Mouse (Mus musculus) hindlimb bud, embryonic 11.5 days (tissue): ENCODE measurements around the gene Marveld1.

Source experiments
- DNase-seq: peaks from one replicate; pipeline ENCODE4 v3.0.0-alpha.2; 2012; ENCODE audit warnings: low read depth, low spot score; ENCODE audit errors: extremely low spot score

Marveld1 gene

DNA sequence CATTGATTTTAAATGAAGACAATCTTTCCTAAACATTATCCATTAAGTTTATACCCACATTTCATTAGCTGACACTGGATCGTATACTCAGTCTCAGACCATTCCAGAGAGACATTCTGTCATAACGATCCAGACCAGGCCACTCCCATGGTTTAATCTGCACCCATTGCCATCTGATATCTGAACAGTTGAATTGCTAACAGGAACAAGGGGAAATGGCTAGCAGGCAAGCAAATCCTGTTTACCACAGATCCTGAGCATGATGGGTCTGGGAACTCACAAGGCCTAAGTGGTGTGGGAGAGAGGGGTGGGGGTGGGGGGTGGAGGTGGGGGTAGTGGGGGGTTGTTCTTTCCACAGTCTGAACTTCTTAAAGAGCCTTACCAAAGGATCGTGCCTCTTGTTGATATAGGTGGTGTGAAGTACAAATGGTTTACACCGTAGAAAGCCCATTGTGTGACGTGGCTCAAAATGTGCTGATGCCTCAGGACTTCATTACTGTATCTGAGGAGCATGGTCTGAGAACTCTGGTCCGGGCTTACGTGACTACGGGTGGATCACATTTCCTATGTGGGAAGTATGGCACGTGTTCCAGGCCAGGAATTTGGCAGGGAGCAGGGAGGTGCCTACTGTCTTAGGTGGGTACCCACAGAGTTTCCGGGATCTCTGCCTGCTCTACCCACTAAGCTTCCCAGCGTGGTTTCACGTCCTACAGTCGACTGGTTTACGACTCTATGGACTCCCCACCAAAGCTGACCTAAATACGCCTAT is 8.5 kb upstream of the Marveld1 start:
- no peak for DNase-seq

DNA sequence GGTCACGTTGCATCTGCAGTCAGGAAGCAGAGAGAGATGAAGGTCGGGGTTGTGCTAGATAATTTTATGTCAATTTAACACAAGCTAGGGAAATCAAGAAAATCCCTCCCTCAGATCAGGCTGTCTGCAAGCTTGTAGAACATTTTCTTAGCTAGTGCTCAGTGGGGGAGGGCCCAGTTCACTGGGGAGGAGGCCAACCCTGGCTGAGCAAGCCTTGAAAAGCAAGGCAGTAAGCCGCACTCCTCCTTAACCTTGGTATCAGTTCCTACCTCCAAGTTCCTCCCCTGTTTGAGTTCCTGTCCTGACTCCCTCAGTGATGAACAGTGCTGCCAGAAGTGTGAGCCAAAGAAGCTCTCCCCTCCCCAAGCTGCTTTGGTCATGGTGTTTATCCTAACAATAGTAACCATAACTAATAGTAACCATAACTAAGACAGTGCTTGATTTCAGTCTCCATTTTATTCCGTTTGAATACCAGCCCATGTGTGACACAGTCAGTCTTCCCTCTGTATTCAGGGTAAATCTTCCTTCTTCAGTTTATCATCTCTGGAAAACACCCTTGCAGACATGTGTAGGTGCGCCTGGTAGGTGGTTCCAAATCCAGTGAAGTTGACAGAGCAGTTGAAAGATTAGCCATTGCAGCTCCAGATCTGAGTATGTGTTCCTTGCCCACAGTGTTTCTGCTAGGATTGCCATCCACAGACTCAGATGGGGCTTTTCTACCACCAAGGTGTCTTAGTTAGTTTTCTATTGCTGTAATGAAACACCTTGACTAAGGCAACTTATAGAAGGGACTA is 7.3 kb upstream of the Marveld1 start:
- no peak for DNase-seq

DNA sequence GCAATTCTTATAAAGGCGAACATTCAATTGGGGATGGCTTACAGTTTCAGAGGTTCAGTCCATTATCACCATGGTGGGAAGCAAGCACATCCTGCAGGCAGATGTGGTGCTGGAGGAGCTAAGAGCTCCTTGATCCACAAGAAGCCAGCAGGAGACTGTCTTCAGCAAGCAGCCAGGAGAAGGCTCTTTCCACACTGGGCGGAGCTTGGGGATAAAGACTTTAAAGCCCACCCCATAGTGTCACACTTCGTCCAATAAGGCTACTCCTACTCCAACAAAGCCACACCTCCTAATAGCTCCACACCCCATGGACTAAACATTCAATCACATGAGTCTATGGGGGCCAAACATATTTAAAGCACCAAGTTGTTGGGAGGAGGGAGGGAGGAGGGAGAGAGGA is 5.2 kb upstream of the Marveld1 start:
- DNase-seq, result no peak

DNA sequence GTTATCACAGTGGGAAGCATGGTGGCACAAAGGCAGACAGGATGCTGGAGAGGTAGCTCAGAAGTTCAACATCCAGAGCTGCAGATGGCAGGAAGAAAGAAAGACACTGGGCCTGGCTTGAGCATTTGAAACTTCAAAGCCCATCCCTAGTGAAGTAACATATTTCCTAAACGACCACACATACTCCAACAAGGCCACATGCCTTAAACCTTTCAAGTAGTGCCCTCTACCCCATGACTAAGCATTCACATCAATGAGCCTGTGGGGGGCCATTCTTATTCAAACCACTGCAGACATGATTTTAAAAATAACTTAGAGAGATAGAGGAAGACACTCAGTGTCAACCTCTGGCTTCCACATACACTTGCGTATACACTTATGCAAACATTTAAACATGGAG is 4.4 kb upstream of the Marveld1 start:
- no peak for DNase-seq

DNA sequence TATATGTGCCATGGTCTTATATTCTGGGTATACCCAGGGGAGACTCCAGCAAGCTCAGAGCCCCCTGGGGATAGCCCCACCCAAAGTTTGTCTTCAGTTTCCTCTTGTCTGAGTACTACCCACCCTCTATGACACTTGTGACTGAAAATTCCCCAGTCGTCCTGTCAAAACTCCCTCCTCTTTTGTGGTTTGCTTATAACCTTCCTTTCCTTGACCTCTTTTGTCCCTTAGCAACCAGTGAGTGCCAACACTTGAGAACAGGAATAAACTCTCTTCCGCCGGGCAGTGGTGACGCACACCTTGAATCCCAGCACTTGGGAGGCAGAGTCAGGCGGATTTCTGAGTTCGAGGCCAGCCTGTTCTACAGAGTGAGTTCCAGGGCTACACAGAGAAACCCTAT is 3.1 kb upstream of the Marveld1 start:
- DNase-seq, result no peak

DNA sequence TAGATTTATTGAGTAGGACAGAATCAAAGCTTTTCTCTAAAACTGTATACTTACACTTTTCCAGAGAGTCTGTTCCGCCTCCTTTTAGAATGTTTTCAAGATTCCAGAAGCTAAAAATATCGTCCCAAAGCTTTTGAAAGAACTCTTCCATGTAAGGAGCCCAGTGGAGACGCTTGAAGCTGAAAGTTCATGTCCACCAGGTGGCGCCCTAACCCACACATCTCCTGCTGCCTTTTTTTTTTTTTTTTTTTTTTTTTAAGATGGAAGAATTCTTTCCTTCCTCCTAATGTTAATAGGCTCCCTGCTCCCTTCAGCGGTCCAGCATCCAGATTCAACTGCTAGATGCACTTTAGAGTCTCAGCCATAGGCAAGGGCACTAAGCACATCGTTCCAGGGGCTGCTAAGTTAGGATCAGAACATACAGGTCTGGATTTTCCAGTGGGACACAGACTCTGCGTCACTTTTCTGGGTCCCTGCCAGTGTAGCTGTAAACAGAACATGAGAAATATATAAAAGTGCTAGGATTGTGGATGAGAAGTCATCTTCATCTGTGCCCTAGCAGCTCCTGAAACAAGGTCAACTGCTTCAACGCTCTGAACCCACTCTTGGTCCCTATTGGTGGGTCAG is 2.5 kb upstream of the Marveld1 start:
- peak; percentile 83 for DNase-seq

DNA sequence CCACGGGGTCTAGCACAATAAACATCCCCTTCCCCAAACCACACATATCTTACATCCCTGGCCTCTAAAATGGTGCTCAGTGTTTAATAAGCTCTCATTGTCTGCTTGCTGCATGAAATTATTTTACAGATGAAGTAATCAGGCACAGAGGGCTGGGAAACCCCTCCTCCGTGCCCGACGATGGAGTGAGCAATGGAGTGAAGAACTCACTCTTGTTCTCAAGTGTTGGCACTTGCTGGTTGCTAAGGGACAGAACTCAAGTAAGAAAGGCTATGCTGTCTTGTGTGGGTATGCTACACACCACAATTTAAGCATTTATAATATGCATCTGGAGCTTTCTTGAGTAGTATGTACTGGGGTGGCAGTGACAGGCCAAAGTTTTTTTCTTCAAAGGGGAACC is 2.0 kb upstream of the Marveld1 start:
- no peak for DNase-seq

DNA sequence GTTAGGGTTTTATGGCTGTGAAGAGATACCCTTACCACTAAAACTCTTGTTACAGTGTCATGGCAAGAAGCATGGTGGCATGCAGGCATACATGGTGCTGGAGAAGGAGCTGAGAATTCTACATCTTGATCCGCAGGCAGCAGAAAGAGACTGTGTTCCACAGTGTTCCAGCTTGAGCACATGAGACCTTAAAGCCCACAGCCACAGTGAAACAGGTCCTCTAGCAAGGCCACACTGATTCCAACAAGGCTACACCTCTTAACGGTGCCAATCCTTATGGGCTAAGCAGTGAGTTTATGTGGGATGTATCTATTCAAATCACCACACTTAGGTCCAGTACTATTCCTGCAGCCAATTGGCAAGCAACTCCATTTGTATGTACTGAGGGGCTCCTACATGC is 1.5 kb upstream of the Marveld1 start:
- no peak for DNase-seq

DNA sequence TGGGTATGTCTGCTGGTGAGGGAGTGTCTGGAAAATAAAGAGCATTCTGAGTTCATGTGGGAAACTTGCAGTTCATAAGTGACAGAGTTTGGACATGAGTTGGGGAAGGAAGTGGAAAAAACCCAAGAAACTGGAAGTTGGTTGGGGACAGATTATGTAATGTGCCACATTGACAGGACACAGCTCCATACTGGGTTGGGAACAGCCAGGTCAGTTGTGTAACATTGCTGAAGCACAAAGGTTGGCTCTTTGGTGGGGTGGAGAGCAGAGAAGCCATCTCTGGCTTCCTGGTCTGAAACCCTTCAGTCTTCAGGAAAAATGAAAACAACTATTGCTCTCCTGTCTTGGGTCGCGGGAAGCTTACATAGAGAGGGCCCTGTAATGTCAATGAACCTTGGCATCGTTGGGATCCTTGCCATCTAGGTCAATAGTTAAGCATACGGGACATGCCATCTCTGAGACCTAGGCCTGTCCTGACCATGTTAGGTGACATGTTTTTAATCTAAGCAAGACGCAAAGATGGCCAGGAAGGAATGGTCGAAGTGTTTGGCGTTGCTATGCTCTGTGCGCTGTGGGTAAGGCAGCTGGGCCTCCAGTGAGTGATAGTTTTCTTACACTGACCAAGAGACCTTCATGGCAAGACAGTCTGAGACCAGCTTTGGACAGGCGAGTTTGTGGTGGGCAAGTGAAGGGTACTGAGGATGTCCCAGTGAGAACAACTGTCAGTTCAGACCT is 757 bp upstream of the Marveld1 start:
- DNase-seq, result no peak

DNA sequence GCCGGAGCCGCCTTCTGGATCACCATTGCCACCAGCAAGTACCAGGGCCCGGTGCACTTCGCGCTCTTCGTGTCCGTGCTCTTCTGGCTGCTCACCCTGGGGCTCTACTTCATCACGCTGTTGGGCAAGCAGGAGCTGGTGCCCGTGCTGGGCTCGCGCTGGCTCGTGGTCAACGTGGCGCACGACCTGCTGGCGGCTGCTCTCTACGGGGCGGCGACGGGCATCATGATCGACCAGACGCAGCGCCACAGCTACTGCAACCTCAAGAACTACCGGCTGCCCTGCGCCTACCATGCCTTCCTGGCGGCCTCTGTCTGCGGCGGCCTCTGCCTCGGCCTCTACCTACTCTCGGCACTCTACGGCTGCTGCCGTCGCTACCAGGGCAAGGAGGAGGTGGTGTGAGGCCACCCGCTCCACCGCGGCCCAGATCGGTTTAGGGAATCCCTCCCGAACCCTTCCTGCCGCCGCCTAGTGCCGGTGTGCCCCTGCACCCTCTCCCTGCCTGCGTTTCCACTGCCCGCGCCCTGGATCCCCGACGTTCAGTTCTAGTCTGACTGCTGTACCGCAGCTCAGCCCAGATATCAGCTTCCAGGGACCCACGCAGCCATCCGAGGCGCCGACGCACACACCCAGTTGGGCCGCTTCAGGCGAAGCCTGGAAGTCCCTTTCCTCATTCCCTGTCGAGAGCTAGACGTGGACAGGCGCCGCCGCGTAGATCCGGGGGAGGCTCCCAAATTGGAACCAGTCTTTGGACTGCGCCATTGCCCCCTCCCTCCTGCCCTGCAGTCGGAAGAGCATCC is 769 bp downstream of the Marveld1 start:
- DNase-seq, result no peak

DNA sequence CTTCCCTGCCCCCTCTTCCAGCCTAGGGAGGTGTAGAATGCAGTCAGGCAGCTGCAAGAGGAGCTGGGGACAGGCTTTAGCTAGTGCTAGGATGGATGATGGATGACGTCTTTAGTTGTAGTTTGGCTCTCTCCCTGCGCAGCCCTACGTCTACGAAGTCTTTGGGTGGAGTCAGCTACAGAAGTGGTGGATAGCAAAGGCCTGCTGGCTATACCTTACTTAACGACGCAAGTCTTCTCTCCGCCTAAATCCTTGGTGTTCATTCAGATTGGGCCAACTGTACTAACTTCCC is 1.3 kb downstream of the Marveld1 start:
- no peak for DNase-seq

DNA sequence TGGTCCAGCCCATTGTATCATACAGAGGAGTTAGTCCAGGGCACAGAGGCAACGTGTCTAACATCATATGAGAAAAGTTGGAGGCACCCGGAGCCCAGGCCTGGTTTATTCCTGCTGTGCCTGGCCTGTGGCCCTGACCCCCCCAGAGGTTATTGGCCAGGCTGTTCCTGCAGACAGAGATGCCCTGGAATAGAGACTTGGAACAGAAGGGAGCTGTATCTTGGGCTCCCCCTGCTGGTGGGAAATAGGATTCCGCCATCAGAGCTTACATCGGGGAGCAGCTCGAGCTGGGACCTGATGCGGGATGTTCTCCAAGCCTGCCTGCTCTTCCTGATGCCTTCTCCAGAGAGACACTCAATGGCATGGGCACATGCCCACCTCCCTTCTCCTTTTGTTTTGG is 4.8 kb downstream of the Marveld1 start:
- DNase-seq, result peak; percentile 75

DNA sequence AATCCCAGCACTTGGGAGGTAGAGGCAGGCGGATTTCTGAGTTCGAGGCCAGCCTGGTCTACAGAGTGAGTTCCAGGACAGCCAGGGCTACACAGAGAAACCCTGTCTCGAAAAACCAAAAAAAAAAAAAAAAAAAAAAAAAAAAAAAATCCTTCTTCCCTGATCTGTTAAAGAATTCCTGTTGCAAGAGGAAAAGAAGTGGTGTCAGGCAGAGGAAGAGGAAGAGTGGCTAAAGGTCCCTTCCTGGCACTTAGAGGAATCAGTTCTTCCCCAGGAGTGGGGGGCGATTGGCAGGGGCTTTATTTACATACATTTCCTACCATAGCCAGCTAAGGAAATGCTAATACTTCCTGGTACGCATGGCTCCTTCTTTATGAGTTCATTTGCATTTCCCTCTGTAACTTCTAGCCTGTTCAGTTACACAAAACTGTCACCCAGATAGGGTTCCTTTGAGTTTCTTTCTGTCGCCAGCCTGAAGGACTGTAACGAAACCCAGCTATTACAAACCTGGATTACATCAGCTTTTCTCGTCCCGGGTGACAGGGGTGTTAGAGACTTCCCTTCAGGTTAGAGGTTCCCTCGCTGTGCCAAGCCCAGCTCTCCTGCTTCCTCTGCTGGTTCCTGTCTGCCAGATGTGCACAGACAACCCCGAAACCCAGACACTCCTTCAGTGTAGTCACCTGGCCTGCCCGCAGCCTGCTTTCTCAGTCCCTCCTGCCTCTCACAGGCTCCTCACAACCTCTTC is 10.5 kb downstream of the Marveld1 start:
- DNase-seq, result no peak

DNA sequence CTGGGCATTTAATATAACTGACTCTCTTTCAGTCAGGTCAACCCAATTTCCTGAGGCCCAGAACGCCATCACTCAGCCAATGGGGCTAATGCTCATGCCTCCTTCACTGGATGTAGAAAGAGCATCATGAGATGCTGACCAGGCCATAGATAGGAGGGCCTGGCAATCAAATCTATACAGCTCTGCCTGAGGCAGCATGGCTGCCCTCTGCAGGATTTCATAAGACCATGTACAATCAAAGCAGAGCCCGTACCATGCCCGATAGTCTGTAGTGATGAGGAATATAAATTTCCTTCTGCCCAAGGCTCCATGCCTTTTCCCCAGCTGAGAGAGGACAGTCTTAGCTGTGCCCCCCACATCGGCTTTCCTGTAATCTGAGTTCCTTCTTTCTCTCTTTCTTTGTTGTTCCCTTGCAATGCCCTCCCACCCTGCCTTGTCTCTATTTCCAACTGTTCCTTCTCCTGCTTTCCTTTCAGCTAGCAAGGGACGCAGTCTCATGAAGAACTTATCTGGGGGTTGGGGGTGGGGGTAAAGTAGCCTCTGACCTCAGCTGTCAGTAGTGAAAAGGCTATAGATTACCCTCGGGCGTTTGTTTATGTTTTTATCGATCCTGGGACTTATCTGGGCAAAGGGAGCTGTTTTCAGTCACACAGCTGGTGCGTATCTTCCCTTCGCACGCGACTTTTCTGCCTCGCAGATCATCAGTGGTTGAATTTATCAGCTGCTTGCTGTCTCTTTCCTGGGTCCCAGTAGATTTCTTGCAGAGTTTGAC is 11.2 kb downstream of the Marveld1 start:
- no peak for DNase-seq

DNA sequence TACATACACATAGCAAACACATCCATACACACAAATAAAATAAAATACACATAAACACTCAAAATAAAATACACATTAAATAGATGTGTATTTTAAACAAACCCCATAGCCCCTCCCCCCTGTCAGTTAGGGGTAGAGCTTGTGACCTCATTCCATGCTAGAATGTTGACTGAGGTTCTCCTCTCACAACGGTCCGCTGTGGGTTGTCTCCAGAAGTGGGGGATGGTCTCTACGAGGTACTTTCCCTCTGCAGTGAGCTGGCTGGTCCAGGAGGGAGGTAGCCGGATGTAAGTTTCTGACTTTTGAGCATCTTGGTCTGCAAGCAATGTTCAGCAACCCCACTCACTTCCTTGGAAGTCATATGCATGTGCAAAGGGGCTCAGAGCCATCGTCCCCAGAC is 16.6 kb downstream of the Marveld1 start, which contains the start of gene Zfyve27:
TSS of gene Zfyve27 (plus strand) at position 188 of the 400 bp plus-strand sequence.
- DNase-seq, result no peak

DNA sequence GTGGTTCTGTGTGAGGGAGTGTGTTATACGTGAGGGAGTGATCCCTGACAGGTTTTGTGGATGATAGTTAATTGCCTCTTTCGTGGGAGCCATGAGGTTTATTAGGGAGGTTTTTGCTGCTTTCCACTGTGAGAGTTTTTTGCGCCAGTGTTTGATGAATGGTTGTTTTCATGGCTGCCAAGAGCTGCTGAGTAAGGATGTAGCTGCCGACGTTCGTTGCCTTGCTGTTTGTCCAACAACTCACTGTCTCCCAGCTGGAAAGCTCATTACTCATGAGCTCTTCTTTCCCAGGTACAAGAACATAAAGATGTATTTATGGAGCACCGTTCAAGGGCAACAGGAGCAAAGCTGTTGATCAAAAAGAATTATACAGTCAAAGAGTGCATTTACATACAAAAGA is 17.0 kb downstream of the Marveld1 start:
- DNase-seq, result no peak

DNA sequence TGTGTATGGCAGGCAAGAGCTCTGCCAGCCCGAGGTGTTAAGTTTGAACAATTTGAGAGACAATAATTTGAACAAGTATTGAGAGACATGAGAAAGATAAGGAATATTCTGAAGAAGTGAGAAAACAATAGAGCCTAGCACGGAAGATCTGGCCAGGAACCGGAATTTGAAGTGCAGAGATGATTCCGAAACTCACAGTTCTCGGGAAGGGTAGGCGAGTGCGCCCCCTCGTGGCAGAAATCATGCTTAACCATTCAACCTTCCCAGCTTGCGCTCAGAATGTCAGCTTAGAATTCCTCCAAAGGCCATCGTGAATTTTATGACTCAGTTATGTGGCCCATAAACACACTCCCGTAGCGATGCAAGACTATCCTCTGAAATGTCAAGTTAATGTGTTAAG is 18.9 kb downstream of the Marveld1 start:
- DNase-seq, result peak; percentile 87

DNA sequence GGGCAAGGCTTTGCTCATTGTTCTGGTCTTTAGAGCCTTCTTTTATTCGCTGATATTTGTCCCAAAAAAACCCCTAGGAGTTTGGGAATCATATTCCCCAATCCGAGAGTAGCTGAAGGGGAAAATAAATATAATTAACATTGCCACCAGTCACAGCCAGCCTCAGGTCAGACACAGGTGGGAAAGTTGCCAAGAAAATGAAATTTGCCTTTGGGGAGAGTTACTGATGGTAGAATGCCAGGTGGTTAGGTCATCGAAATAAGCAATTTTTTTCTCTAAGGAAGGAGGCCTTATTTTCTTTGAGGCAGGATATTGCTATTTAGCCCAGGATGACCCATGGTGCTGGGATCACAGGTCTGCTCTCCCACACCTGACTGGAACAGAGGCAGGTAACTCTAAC is 19.6 kb downstream of the Marveld1 start:
- DNase-seq, result no peak

DNA sequence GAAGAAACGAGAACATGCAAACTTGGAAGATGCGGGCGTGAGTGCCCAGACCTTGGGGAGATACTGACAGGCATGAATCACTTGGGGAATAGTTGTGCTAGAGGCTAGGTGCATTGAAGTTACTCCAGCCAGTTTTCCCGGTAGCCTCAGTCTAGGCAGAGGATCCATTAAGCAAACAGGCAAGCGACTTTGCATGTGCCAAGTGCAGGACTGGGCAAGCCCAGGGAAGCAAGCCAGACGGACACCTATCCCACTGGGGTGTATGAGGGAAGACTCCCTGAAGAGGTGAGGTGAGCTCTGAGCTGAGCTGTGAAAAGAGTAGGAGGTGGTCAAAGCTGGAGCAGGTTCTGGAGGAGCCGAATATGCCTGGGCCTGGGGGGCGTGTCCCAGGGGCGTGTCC is 20.3 kb downstream of the Marveld1 start:
- DNase-seq, result no peak
